Comparison of ENCODE assay signal across 8 mouse cellular contexts in genomic region chr8:87957871-87958450, GRCm38 (mm10). TPM values are rescaled to one million over a fixed set of nuclear protein-coding genes. Genes with fewer than 3 reads are reported as not detected.
DNase-seq lines count a peak whose midpoint lies in the region; ATAC-seq lines count a peak whose summit lies in the region.

No protein-coding gene starts in this region.

- peak overlapping the region; percentile 81 for H3K9ac ChIP-seq in heart, embryonic 11.5 days (ENCODE audit: low read depth, low read length)
- peak overlapping the region; percentile 95 for H3K9ac ChIP-seq in lung, embryonic 16.5 days (ENCODE audit: low read length)

- H3K4me2 ChIP-seq in heart, embryonic 11.5 days: peak overlapping the region; percentile 98
- H3K4me2 ChIP-seq in lung, embryonic 16.5 days (ENCODE audit: low read depth, low read length): peak overlapping the region; percentile 95

- no peaks in the 10 kb centered on the region for H3K36me3 ChIP-seq in heart, embryonic 11.5 days (ENCODE audit: control insufficient read depth, insufficient read depth, low read length)
- H3K36me3 ChIP-seq in lung, embryonic 16.5 days (ENCODE audit: control insufficient read depth, insufficient read depth, low read length): no peaks in the 10 kb centered on the region

- H3K4me3 ChIP-seq in heart, embryonic 11.5 days (ENCODE audit: low read depth, low read length): peak overlapping the region; percentile 83
- peak overlapping the region; percentile 82 for H3K4me3 ChIP-seq in lung, embryonic 16.5 days (ENCODE audit: low read length)

- ATAC-seq in heart, embryonic 11.5 days (replicated peaks; ENCODE audit: insufficient number of reproducible peaks, low FRiP score, low TSS enrichment): no peak
- peak; percentile 5; the same call in 1 of the 2 replicates for ATAC-seq in lung, embryonic 16.5 days (ENCODE audit: low read depth)

- peak; percentile 28 for DNase-seq in ovary, adult 18-20 months (ENCODE audit: low spot score)
- no peak for DNase-seq in ovary, postnatal 10 days (ENCODE audit: low spot score)
- peak; percentile 73 for DNase-seq in embryo, embryonic 9.5 days (ENCODE audit: extremely low spot score)
- DNase-seq in kidney, adult 9 months: peak; percentile 64
- DNase-seq in testis, postnatal 10 days (ENCODE audit: low spot score): peak; percentile 57
- no peak for DNase-seq in T-cell, adult 2 months (ENCODE audit: low spot score)

- H3K4me1 ChIP-seq in heart, embryonic 11.5 days (ENCODE audit: control insufficient read depth, insufficient read depth, low read length): peaks cover 13% of the 10 kb centered on the region
- H3K4me1 ChIP-seq in lung, embryonic 16.5 days (replicated peaks; ENCODE audit: control insufficient read depth, insufficient read depth, low read length): peaks cover 26% of the 10 kb centered on the region

- peak overlapping the region; percentile 93 for H3K27ac ChIP-seq in heart, embryonic 11.5 days (ENCODE audit: low read depth, low read length)
- H3K27ac ChIP-seq in lung, embryonic 16.5 days (ENCODE audit: low read length): peak overlapping the region; percentile 96

- under 1% methylated on average over 20 of the region's 20 CpGs for WGBS in heart, embryonic 11.5 days (ENCODE audit: insufficient replicate concordance)
- WGBS in lung, embryonic 16.5 days: 2% methylated on average over 20 of the region's 20 CpGs

- H3K9me3 ChIP-seq in heart, embryonic 11.5 days (replicated peaks; ENCODE audit: control insufficient read depth, low read length): no peaks in the 10 kb centered on the region
- H3K9me3 ChIP-seq in lung, embryonic 16.5 days (ENCODE audit: control insufficient read depth, low read length): no peaks in the 10 kb centered on the region

- H3K27me3 ChIP-seq in heart, embryonic 11.5 days (ENCODE audit: control insufficient read depth, insufficient read depth, low read length): peaks cover 21% of the 10 kb centered on the region
- peaks cover 15% of the 10 kb centered on the region for H3K27me3 ChIP-seq in lung, embryonic 16.5 days (ENCODE audit: control insufficient read depth, insufficient read depth, low read depth, low read length)

RNA-seq across cellular contexts. Expression of gene Zfp423, which starts 1.4 kb away (rescaled TPM):
- polyA plus RNA-seq in heart, embryonic 11.5 days (2014; fragmentation: Nextera tagmentation; extraction: Ambion mirVana): 8.2 and 8.9 TPM in 2 replicates
- 5.8 and 7.5 TPM in 2 replicates for polyA plus RNA-seq in lung, embryonic 16.5 days (2015; fragmentation: Nextera tagmentation; extraction: Ambion mirVana)

Comparison
In these comparisons a context has a peak if more than half of its experiments do, and no peak if none do; other contexts are left out.
1. DNase-seq: peak in ovary, adult 18-20 months (single experiment), embryo, embryonic 9.5 days (single experiment), kidney, adult 9 months (single experiment) and testis, postnatal 10 days (single experiment); none in ovary, postnatal 10 days (single experiment) and T-cell, adult 2 months (single experiment).